Mouse (Mus musculus): ENCODE data around the gene Fanca.

Fanca gene

DNA sequence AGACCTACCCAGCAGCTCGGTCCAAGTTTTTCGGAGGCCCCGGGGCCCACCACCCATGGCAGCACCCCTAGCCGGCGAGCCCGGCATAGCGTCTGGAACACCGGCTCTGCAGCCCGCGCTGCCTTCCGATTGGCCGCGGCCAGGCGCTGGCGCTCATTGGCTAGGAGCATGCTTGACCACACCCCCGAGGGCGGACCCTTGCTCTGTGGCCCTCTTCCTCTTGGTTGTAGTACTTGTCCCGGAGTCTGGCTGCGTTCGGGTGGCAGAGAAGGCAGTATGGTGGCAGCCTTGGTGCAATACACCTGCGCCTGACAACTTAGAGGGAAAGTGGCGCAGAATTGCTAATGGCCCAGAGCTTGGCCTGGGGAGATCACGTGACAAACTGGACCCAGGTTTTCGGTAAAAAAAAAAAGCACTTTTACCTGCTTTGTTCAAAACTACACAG, at the start of gene Fanca:
TSS of gene Fanca (minus strand) at position 110 of the 445 bp plus-strand sequence.
- DNase-seq: peak; percentile 91 to 94

DNA sequence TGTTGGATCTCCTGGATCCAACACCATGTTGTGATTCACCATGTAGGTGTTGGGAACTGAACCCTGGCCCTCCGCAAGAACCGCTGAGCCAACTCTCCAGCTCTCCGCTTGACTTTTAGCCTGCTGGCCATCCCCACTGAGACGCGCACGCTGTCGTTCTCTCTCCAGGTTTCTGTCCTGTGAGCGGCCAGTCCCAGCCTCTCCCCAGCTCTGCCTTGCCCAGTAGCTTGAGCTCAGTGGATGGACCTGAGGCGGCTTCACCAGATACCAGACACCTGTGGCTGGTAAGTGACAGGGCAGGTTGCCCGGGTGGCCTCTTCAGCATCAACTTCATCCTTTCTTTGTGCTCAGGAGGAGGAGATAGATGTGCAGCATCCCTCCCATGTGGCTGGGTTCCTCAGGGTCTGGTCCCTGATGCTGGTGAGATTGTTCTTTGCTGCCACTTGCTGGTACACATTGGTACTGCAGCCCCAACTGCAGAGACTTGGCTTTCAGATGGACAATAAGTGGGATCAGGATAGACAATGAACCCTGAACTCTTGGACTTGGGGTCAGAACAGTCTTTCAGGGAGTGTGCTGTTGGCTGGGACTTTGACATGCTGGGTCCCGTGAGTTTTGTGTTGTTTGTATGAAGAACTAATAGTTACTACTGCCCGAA, 42.8 kb upstream of the Fanca start:
- DNase-seq: peak; percentile 85 to 91

DNA sequence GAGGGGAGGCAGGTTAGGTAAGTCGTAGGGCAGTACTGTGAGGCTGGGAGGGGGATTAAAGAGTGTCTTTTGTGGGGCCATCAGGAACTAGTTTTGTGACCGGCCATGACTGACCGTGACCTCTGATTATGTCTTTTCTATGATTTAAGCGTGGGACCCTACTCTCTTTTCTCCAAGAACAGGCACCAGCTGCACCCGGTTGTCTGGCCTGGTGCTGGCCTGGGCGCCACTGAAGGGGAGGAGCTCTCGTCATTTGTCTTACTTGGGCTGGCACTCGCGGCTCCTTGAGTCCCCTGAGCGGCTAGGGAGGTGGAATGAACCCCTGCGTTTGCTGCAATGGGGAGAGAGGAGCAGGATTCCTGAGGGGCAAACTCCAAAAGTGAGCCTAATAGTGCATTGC, 34.8 kb upstream of the Fanca start:
- DNase-seq: no peak

DNA sequence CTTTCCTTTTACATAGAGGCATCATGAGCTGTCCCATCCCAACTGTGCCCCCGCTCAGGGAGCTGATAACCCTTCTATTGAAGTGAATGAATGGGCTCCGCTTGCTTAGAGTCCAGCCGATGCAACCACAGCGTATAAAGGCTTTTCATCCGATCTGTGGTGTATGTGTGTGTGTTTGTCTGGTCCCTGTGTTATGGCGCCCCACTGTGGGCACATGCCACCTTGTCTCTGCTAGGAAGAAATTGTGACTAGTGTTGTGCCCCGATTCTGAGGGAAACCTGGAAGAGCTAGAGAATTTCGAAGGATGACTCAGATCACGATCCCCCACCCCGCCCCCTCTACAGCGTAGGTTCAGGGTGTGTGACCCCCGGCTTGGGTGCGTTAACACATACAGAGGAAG, 34.4 kb upstream of the Fanca start:
- peak; percentile 28 to 38 for DNase-seq

DNA sequence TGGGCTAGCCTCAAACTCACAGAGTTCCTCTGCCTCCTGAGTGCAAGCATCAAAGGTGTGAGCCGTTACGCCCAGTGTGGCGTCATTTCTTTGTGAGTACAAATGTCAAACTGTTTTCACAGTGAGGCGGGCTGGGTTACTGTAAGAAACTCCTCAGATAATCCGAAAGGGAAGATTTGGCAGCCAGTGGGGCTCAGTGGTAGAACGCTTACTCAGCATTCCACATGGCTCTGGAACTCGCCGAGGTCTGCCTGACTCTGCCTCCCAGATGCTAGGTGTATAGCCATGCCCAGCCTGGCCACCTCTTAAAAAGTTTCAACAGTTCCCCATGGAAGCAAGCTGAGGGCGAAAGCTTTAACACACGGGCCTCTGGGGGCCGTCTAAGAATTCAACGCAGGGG, 33.7 kb upstream of the Fanca start:
- DNase-seq: no peak

DNA sequence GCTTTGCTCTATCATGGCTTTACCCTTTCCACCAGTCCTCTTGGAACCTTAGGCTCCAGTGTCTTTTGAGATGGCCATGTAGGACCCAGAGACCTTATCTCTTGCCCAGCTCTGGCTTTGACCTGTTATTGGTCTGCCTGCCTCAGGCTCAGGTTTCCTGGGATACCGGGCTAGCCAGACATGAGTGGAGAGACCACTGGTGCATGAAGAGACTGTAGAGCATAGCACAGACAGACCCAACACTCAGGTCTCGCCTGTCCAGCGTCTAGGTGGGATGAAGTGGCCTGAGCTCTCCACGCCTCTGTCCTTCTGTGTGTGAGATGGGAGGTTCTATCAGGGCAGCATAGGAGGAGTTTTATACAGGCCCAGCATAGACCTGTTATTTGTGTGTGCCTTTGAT, 30.7 kb upstream of the Fanca start:
- DNase-seq: no peak

DNA sequence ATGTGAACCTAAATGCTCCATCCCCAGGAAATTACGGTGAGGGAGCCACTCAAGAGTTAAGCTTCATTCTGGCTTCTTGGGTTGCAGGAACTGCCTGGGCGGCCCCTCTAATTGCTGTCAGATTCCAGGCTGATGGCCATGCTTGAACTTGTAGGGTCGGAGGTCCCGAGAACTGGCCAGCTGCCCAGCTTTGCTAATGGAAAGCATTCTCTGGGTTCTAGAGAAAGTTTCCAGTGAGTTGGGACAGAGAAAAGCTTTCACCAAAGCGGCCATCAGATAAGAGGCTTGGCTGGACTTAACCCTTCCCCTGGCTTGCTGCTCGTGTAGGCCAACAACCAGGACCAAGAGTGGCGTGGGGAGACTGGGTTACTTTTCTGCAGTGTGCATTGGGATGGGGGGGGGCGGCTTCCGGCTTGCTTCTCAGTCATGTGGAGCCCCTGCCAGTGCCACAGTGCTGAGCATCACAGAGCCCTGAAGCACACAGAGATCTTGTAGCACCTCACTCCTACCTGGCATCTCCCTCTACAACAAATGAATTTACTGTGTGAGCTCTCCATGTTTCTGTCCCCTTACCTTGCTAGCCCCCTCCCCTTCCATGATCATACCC, 30.0 kb upstream of the Fanca start:
- no peak for DNase-seq

DNA sequence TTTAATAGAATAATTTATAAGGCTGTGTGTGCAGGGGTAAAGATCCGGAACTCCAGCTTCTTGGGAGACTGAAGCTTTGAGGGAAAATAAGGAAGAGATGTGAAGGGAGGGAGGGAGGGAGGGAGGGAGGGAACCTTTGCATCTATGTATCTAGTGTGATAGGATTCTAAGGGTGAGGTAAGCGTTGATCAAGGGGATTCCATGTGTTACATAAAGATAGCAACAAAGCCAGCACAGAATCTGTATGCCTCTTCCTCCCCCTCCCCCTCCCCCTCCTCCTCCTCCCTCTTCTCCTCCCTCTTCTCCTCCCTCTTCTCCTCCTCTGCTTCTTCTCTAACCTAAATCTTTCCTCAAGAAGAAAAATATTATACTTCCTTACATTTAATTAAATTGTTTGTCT, 28.9 kb upstream of the Fanca start:
- no peak for DNase-seq

DNA sequence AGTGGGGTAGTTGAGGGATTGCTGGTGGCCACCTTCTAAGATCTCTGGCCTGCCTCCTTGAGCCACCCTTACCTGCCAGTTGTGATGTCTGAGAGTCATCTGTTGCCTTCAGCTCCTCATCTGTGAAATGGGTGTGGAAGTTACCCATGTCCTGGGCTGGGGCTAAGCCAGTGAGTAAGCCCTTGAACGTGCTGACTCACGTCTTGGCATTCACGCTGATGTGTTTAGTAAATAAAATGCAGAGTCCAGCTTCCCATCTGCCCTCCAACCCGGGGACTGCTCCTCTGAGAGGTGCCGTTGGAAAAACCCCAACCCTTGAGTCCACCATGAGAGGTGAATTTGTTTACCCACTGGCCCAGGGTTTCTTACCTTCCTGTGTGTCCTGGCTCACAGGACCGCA, 27.5 kb upstream of the Fanca start:
- no peak for DNase-seq

DNA sequence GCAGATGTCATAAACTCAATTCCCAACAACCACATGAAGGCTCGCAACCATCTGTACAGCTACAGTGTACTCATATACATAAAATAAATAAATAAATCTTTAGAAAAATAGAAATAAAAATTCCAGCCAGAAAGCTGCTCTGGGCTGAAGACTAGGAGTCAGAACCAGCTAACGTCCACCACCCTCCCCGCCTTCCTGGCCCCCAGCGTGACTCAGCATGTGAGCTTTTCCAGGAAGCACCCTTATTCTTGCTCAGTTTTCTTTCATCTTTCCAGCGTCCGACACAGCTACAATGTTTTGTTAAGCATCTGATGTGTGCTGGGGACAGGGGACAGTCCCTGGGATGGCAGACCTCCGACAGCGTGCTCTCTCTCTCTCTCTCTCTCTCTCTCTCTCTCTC, 26.8 kb upstream of the Fanca start:
- DNase-seq: no peak

DNA sequence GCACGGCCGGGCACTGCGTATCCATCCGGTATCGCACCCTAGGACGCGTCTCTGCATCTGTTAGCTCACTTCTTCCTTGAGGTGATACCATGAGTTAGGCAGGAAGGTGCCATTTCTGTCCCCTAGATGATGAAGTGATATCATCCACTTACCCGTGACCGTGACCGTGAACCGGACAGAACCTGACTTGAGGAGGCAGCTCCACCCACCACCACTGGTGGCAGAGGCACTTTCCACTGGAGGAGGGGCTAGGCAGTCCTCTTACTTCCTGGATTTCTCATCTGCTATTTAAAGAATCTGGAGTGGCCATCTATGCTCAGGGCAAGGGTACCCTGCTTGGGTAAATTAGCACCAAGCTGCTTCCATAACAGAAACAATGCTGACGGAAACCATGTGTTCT, 25.0 kb upstream of the Fanca start:
- no peak for DNase-seq

DNA sequence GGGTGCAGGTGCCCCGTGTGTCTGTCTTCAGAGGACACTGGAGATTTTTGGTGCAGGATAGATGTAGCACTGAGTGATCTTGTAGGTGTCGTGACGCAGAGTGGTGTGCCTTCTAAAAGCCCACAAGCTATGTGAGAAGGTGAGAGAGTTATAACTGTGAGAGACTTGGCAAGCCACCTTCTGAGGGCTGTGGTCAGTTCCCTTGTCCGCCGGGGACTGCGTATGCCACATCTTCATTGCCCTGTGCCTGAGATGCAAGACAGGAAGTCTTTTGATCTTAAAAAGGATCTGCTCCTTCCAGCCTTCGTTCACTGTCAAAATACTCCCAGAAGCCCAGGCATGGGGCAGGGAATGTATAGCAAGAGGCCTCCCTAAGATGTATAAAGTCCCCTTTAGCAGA, 24.5 kb upstream of the Fanca start:
- DNase-seq: no peak

DNA sequence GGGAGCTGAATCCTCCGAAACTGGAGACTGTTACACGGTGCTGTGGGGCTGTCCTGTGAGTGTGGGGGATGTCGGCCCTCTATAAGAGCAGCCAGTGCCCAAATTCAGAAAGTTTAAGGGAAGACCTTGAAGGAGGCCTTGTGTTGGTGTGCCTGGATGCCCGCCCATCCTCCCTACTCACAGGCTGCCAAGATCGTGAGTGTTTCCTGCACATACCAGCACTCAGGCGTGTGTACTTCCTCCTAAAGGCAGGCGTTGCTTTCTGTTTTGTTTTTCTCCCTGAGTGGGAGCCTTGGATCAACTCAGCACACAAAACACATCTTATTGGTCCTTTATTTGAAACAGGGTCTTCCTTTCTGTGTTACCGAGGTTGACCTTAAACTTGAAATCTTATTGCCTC, 23.9 kb upstream of the Fanca start:
- DNase-seq: no peak

DNA sequence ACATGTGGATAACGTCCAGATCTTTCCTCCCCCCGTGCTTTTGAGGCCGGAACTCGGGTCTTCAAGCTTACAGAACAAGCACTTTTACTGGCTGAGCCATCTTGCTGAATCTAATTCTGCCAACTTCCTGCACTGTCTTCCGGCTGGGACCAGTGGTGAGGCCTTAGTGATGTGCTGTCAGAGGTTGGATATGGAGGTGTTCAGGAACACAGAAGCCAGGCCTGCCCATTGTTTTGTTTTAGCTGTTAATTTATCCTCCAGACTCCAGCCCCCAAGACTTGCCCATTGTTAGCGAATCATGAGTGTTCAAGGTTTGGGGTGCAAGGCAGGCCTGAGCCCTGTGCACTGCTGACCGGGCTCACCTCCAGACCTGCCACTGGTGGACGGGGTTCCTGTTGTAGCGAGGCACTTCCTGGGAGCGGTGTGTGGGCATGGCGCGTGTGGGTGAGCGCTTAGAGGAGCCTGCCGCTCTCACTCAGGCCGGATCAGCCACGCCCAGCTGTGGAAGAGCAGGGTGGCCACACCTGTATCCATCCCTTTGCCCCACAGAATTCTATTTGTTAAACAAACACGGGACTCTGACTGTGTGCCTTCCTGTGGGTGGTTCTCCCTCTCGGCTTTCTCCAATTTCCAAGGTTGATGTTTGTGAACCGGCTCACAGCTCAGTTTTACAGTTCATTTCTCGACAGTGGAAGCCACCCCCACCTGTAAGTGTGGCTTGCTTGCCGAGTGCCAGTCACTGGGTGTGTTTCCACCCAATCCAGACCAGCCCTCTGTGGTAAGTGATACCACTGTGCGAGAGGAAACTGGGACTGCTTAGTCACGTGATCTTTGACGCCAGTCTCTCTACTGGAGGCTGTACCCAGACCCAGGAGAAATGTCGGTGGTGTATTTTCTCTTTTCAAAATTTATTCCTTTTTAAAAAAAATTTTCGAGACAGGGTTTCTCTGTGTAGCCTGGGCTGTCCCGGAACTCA, 23.0 kb upstream of the Fanca start:
- DNase-seq: no peak

DNA sequence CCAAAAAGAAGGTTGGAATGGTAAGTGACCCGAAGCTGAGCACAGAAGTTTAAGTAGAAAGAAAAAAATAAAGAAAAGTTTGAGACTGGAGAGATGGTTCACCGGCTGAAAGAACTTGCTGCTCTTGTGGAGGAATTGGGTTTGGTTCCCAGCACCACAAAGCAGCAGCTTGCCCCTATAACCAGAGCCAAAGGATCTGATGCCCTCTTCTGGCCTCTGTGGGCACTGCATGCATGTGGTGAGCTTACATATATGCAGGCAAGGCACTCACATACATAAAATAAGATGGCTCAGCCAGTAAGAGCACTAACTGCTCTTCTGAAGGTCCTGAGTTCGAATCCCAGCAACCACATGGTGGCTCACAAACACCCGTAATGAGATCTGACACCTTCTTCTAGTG, 21.7 kb upstream of the Fanca start:
- DNase-seq: no peak

DNA sequence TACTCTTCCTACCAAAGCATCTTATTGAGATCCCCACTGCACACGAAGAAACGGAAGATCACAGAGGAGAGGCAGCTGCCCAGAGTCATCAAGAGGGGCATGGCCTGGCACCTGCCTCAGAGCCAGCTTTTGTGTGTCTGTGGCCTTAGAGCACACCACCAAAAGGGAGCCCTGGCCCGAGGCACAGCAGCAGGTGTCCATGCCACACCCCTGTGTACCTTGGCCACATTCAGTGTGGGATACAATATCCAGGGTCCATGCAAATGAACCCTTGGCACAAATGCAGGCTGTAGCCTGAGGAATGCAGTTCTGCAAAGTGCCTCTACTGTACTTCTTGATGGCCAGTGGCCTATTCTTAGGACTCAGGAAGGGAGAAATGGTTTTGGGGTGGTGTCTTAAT, 19.1 kb upstream of the Fanca start:
- DNase-seq: no peak

DNA sequence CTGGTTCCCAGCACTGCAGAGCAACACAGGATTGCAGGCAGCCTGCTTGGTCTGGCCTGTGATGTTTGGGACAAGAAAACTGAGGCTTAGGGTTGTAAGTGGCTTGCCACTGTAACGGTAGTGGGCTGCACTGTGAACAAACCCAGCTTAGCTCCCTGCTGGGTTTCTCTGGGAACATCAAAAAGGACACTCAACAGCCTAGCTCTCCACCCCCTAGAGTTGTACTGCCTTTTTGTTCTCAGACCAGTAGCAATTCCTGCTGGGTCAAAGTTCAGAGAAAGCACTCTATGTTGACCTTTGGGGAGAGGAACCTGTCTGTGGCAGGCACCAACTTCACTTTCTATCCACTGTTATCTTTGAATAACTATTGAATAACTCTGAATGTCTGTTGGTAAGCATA, 16.1 kb upstream of the Fanca start:
- no peak for DNase-seq

DNA sequence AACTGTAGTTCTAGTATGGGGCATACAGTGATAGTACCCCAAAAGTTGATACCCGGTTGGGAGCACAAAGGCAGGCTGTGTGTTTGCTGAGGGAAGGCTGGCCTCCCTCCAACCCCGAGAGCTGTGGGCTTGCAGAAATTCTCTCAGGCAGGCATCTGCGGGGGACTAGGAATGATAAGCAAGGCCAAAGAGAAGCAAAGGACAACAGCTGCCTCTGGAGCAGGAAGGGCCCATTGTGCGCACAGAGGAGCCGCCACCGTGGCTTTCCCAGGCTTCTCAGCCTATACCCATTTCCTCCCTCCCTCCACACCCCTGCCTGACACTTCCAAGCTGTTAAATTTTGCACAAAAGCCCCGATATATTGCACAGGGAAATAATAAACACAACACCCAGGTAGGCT, 15.5 kb upstream of the Fanca start:
- no peak for DNase-seq

DNA sequence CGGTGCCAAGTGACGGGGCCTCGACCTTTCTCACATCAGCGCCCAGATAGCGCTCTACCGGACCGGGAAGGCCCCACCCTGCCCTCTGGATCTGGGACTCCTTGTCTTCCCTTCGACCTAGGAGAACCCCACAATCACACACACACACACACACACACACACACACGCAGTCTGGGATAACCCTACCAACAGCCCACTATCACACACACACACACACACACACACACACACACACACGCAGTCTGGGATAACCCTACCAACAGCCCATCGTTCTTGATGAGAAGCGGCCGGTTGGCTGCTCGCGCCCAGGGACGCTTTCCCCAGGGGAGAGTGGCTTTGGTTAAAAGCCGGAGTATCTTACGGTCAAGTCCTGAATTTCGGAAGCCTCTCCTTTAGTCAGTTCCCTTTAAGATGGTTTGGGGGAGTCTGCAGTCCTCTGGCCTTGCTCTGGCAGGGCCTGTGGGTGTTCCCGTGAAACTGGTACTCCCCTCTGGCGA, 14.8 kb upstream of the Fanca start:
- DNase-seq: no peak

DNA sequence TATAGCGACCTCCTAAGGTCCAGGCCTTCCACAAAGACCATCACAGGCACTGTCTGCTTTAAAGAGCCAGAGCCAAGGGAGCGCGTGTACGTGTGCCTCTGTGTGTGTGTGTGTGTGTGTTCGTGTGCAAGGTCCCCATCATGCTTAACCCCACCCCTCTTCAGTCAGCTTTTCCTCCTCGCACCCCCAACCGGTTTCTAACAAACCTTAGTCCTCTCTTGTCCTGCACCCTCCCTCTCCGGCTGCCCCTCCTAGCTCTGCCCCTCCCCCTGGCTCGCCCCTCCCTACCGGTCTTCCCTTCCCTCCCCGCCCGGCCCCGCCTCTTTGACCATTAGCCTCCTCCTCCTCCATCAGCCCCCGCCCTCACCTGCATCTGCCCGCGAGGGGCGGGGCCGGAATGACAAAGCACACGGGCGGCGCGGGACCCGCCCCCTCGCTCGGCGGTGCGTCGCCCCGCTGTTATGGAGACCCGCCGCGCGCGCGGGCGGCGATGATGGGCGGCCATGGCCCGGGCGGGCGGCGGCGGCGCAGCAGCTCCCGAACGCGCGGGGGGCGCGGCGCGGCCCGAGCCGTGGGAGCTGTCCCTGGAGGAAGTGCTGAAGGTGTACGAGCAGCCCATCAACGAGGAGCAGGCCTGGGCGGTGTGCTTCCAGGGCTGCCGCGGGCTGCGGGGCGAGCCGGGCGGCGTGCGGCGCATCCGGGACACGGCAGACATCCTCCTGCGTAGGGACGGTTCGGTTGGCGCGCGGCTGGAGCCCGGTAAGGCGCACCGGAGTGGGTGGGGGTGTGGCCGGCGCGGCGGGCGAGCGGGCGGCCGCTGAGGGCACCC, 14.1 kb upstream of the Fanca start, which contains the start of gene Spire2:
TSS of gene Spire2 (plus strand) at position 452 of the 829 bp plus-strand sequence.
- peak; percentile 70 to 85 for DNase-seq

DNA sequence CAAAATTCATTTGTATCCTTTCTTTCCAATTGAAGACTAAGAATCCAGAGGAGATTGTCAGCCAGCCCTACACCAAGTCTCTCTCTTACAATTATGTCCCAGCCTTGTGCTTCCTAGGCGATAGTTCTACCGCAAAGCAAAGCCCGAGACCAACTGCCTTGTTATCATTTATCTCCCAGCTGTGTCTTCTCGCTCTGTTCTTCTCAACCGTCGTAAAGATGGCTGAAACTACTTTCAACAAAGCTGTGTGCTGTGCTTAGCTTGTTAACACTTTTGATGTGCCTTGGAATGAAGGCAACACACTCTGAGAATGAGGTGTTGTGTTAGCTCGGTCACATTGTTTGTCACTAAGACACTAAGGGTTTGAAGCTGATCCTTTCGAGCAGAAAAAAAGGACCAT, 13.4 kb upstream of the Fanca start:
- DNase-seq: no peak

DNA sequence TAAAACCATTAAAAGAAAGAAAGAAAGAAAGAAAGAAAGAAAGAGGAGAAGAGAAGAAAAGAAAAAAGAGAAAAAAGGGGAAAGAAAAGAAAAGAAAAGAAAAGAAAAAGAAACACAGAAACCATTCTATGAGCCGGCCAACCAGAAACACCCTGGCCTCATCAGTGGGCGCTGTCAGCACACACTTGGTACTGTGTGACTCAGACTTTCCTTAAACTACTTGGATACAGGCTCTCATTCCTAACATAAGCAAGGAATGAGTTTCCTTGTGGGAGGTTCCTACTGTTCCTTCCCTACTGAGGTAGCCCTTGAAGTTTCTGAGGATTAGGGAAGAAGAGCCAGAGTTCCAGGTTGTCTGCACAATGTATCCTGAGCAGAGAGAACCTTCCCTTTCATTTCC, 12.9 kb upstream of the Fanca start:
- DNase-seq: no peak

DNA sequence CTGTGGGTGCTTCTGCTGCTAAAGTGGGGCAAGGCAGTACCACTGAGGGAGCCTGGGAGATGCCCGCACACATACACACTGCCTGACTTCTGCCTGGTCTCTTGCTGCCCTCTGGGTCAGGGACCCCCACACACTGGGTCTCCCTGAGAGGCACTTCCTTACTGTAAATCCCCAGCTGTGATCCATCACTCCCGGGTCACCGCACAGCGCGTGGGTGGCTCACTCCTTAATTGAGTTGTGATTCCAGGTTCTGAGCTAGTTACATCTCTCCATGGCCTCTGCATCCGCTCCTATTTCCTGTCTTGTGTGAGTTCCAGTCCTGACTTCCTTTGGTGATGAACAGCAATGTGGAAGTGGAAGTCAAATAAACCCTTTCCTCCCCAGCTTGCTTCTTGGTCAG, 12.3 kb upstream of the Fanca start:
- DNase-seq: no peak
